9 mouse cellular contexts compared by ENCODE assay signal in the genomic region with DNA sequence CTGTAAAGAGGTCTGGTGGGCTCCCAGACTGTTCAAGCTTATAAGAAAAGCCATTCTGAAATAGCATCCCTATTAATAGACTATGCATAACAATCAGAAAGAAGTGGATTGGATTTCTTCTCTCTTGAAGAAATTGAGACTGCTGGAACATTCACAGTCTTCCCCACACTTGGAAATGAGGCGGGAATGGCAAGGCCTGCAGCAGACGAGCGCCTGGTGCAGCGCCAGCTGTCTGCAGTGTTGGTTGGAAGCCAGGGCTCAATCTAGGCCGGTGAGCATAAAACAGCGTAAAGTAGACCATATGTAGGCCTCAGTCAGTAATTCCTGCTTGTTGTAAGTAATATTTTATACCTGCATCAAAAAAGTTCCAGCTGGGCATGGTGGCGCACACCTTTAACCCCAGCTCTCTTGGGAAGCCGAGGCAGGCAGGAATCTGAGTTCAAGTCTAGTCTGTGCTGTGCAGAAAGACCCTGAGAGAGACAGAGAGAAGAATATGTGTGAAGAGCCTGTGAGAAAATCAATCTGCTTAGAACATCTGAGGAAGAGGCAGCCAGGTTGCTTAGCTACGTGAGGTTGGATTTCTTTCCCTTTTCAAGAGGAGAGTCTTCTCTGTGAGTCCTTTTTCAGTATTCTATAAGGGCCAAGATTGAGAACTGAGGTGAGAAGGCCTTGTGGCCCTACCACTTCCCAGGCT. TPM values are rescaled to one million over a fixed set of nuclear protein-coding genes. Genes with fewer than 3 reads are reported as not detected.
DNase-seq lines count a peak whose midpoint lies in the region; ATAC-seq lines count a peak whose summit lies in the region.
"Had no signal": no experiment of that assay in that cellular context is flagged by ENCODE, and none has a peak within 500 bp of the region (broad histone marks: within the 10 kb centered on the region; RNA-seq: fewer than 3 reads in every experiment).

No protein-coding gene starts in this region.

- peak; percentile 30 for DNase-seq in gastrocnemius, postnatal 14 days
- DNase-seq in gastrocnemius, postnatal 25 days = no peak
- DNase-seq in cerebellum, adult 11 months = peak; percentile 88
- peak; percentile 74 to 94 for DNase-seq in left cerebral cortex, postnatal 25 days (ENCODE audit: low spot score in 2 of 2)
- DNase-seq in thymus, postnatal 10 days (ENCODE audit: low spot score in 2 of 2) = no peak
- DNase-seq: liver, embryonic 13.5 days had no signal

- intact Hi-C loops in gastrocnemius, postnatal 14 days (cut with DNase I; ENCODE audit: low total_unique reads) = no loop called here
- intact Hi-C loops in left cerebral cortex, postnatal 25 days (cut with DNase I) = loop anchor here (2.0 kb wide), 1 partner anchor 31 kb away; no protein-coding TSS in a partner anchor

- ATAC-seq in frontal cortex, adult (ENCODE audit: low TSS enrichment) = peak; percentile 91
- no peak for ATAC-seq in inflammation-experienced regulatory T-cells, adult 6 months
- no peak for ATAC-seq in monocyte, adult 5-6 weeks (replicated peaks; ENCODE audit: insufficient number of reproducible peaks, low FRiP score, low TSS enrichment, poor library complexity, severe bottlenecking)

RNA-seq across cellular contexts. Expression of gene Polr1d, which starts 8.5 kb away (rescaled TPM):
- 10 to 100 TPM; 87.1 to 94.8 TPM for total RNA-seq in gastrocnemius, postnatal 14 days (2021)
- total RNA-seq in gastrocnemius, postnatal 25 days (2021) = 10 to 100 TPM; 85.3 to 87.5 TPM
- 10 to 100 TPM; 72.0 to 72.9 TPM for total RNA-seq in left cerebral cortex, postnatal 25 days (2021)
- polyA plus RNA-seq in inflammation-experienced regulatory T-cells, adult 6 months (2017; shearing (Covaris generic)) = 100 to 1,000 TPM; 137 to 194 (median 168) TPM
- total RNA-seq in monocyte, adult 5-6 weeks (2017) = 89.9 to 107 TPM (median 97.4 TPM) in 3 replicates

RNA-seq across cellular contexts. Expression of gene Lnx2, which starts 9.0 kb away (rescaled TPM):
- 1 to 10 TPM; 5.6 to 5.9 TPM for total RNA-seq in gastrocnemius, postnatal 14 days (2021)
- total RNA-seq in gastrocnemius, postnatal 25 days (2021) = 1 to 10 TPM; 2.0 to 2.3 TPM
- 1 to 10 TPM; 5.1 to 6.3 TPM for total RNA-seq in left cerebral cortex, postnatal 25 days (2021)
- 10 to 100 TPM; 21.4 to 30.5 (median 28.0) TPM for polyA plus RNA-seq in inflammation-experienced regulatory T-cells, adult 6 months (2017; shearing (Covaris generic))
- 2.7 to 9.6 TPM (median 2.9 TPM) in 3 replicates for total RNA-seq in monocyte, adult 5-6 weeks (2017)

Comparison
In these comparisons a context has a peak if more than half of its experiments do, and no peak if none do; other contexts are left out.
1. DNase-seq: peak in gastrocnemius, postnatal 14 days (single experiment), cerebellum, adult 11 months (single experiment) and left cerebral cortex, postnatal 25 days (2 of 2); none in gastrocnemius, postnatal 25 days (single experiment) and thymus, postnatal 10 days (0 of 2).